Mouse (Mus musculus) ES-E14 (cell line): ENCODE measurements around the gene Ankrd28. TPM values are rescaled to one million over a fixed set of nuclear protein-coding genes. Genes with fewer than 3 reads are reported as not detected.

Experiments used
- DNase-seq: peaks from one replicate; pipeline ENCODE4 v3.0.0-alpha.2; 2013; ENCODE audit warnings: low read depth, low spot score
- H3K27ac ChIP-seq: 2 replicates; pipeline ENCODE4 v1.5.1; 2012; ENCODE audit warnings: low read depth, mild to moderate bottlenecking, low read length, moderate library complexity, mixed read lengths; ENCODE audit not compliant: poor library complexity, insufficient read depth, severe bottlenecking
- H3K36me3 ChIP-seq: 2 replicates; pipeline ENCODE4 v1.6.1; 2012; ENCODE audit warnings: mild to moderate bottlenecking, low read length, moderate library complexity, mixed read lengths; ENCODE audit not compliant: control insufficient read depth, poor library complexity, insufficient read depth, severe bottlenecking
- H3K4me1 ChIP-seq, 2 experiments: fragments of 150-350 bp in 1 of 2; sonication (generic) in 1 of 2; 2 replicates each; pipeline ENCODE4 v1.6.1; 2012; ENCODE audit warnings: low read length in 2 of 2, mild to moderate bottlenecking in 1 of 2, mixed read lengths in 1 of 2; ENCODE audit not compliant: control insufficient read depth in 2 of 2, insufficient read depth in 2 of 2, poor library complexity in 1 of 2
- H3K4me3 ChIP-seq, 2 experiments: fragments of 150-350 bp in 1 of 2; sonication (generic) in 1 of 2; 2 replicates each; pipeline ENCODE4 v1.5.1; 2012; ENCODE audit warnings: low read length in 2 of 2, low read depth in 1 of 2, mild to moderate bottlenecking in 1 of 2, mixed read lengths in 1 of 2; ENCODE audit not compliant: insufficient read depth in 1 of 2, poor library complexity in 1 of 2, severe bottlenecking in 1 of 2
- H3K9ac ChIP-seq: 2 replicates; pipeline ENCODE4 v1.6.1; 2012; ENCODE audit warnings: low read depth, mild to moderate bottlenecking, low read length, mixed read lengths; ENCODE audit not compliant: poor library complexity, insufficient read depth, severe bottlenecking
- H3K9me3 ChIP-seq: fragments of 150-350 bp; sonication (generic); 2 replicates; pipeline ENCODE4 v1.6.1; 2012; ENCODE audit warnings: low read depth, mild to moderate bottlenecking, low read length; ENCODE audit not compliant: control insufficient read depth, insufficient read depth
- CHD2 ChIP-seq: IDR thresholded peaks from 2 replicates; pipeline ENCODE4 v1.6.1; 2014; ENCODE audit warnings: mild to moderate bottlenecking, low read depth, low read length, inconsistent platforms
- HCFC1 ChIP-seq: IDR thresholded peaks from 2 replicates; pipeline ENCODE4 v1.6.1; 2012; ENCODE audit warnings: low read length, inconsistent platforms, borderline replicate concordance; ENCODE audit not compliant: insufficient read depth
- MAFK ChIP-seq: IDR thresholded peaks from 2 replicates; pipeline ENCODE4 v1.6.1; 2014; ENCODE audit warnings: mild to moderate bottlenecking, low read depth, low read length, inconsistent platforms; ENCODE audit not compliant: insufficient read depth
- ZC3H11A ChIP-seq: IDR thresholded peaks from 2 replicates; pipeline ENCODE4 v1.6.1; 2012; ENCODE audit warnings: low read depth, mild to moderate bottlenecking, inconsistent platforms, low read length, borderline replicate concordance
- ZNF384 ChIP-seq: IDR thresholded peaks from 2 replicates; pipeline ENCODE4 v1.6.1; 2012; ENCODE audit warnings: low read depth, low read length, inconsistent platforms
- in situ Hi-C, 2 experiments: fragments of 600-800 bp; cut with MboI; formaldehyde crosslinking; loops; one replicate each; pipeline ENCODE4 v1.15.1; 2025; ENCODE audit warnings: low sequenced_read_pairs in 2 of 2, inconsistent platforms in 1 of 2; ENCODE audit not compliant: unreplicated experiment in 2 of 2
- total RNA-seq: library from RNA; depleted of rRNA; stranded (reverse); fragments of 300-350 nt; gene quantifications from 2 replicates; pipeline ENCODE4 v1.2.3, GENCODE M21; 2012

The Ankrd28 gene
- total RNA-seq, 1 experiment, result 36.0 TPM

DNA sequence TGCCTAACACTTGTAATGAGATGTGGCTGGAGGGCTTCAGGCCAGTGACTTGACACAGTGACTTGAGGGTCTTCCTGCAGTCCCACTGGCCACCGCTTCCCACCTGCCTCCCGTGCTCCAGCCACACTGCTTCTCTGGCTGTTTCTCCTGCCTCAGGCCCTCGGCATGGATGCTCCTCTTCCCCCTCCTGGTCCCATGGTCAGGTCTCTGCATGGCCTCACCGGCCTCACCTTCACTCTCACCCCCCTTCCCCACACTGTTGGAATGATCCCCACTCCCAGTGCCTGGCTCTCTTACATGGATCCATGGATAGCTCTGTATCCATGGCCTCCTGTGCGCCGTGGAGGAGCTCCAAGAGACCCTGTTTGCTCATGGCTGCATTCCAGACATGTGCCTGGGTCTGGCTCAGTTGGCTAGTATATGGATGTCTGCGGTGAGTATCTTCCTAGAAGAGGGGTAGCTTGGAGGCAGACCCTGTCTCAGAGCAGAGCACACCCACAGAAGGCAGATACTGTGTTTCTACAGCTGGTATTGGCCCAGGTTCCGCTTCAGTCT is 172.2 kb downstream of the Ankrd28 start:
- Histone ChIP-seq H3K36me3 (no peaks in the 10 kb centered on the region), H3K4me3 (no peak overlapping the region), H3K4me1 (peaks cover 2 to 6% of the 10 kb centered on the region in 2 experiments; a peak in 3 of 4 replicates), H3K27ac (no peak overlapping the region), H3K9ac (no peak overlapping the region), H3K9me3 (no peaks in the 10 kb centered on the region)
- DNase-seq, result no peak
- TF ChIP-seq ZC3H11A (no peak), HCFC1 (no peak), CHD2 (no peak), ZNF384 (no peak), MAFK (no peak)
- in situ Hi-C loops, result loop anchor here in 1 of 2 experiments (25.0 kb wide), 1 partner anchor 404 kb away; no protein-coding TSS in a partner anchor

GRCm38 (mm10) chr14:31656857-31657645 is 173.4 kb downstream of the Ankrd28 start:
- Histone ChIP-seq H3K4me3 (no peak overlapping the region), H3K9ac (no peak overlapping the region), H3K27ac (no peak overlapping the region), H3K4me1 (peaks cover 0 to 2% of the 10 kb centered on the region in 2 experiments; a peak in 1 of 4 replicates), H3K9me3 (no peaks in the 10 kb centered on the region), H3K36me3 (no peaks in the 10 kb centered on the region)
- TF ChIP-seq MAFK (no peak), ZC3H11A (peak; percentile 91), HCFC1 (no peak), CHD2 (no peak), ZNF384 (no peak)
- in situ Hi-C loops, result loop anchor here in 1 of 2 experiments (25.0 kb wide), 1 partner anchor 405 kb away; no protein-coding TSS in a partner anchor
- no peak for DNase-seq

- TF ChIP-seq CHD2, result no peak
- no peak for TF ChIP-seq MAFK
- no peak overlapping the region for H3K4me3 ChIP-seq
- H3K36me3 ChIP-seq, result no peaks in the 10 kb centered on the region
- H3K9me3 ChIP-seq, result no peaks in the 10 kb centered on the region
- no peak for DNase-seq
- in situ Hi-C loops, result loop anchor here in 1 of 2 experiments (25.0 kb wide), 1 partner anchor 406 kb away; no protein-coding TSS in a partner anchor
- H3K9ac ChIP-seq, result no peak overlapping the region
- H3K4me1 ChIP-seq, result peaks cover 0 to 2% of the 10 kb centered on the region in 2 experiments; a peak in 1 of 4 replicates
- H3K27ac ChIP-seq, result no peak overlapping the region
Measured at GRCm38 (mm10) chr14:31656386-31656785, 174.1 kb downstream of the Ankrd28 start.

GRCm38 (mm10) chr14:31655406-31655805 is 175.0 kb downstream of the Ankrd28 start:
- H3K9me3 ChIP-seq, result no peaks in the 10 kb centered on the region
- no peak for TF ChIP-seq HCFC1
- TF ChIP-seq CHD2, result no peak
- TF ChIP-seq ZNF384, result no peak
- no peak for TF ChIP-seq MAFK
- TF ChIP-seq ZC3H11A, result no peak
- H3K4me1 ChIP-seq, result peaks cover 0 to 2% of the 10 kb centered on the region in 2 experiments; a peak in 1 of 4 replicates
- H3K9ac ChIP-seq, result no peak overlapping the region
- in situ Hi-C loops, result loop anchor here in 1 of 2 experiments (25.0 kb wide), 1 partner anchor 407 kb away; no protein-coding TSS in a partner anchor
- H3K27ac ChIP-seq, result no peak overlapping the region
- no peak for DNase-seq
- H3K4me3 ChIP-seq, result no peak overlapping the region
- H3K36me3 ChIP-seq, result no peaks in the 10 kb centered on the region
